Comparison of ENCODE assay signal across 8 mouse cellular contexts in the genomic region with DNA sequence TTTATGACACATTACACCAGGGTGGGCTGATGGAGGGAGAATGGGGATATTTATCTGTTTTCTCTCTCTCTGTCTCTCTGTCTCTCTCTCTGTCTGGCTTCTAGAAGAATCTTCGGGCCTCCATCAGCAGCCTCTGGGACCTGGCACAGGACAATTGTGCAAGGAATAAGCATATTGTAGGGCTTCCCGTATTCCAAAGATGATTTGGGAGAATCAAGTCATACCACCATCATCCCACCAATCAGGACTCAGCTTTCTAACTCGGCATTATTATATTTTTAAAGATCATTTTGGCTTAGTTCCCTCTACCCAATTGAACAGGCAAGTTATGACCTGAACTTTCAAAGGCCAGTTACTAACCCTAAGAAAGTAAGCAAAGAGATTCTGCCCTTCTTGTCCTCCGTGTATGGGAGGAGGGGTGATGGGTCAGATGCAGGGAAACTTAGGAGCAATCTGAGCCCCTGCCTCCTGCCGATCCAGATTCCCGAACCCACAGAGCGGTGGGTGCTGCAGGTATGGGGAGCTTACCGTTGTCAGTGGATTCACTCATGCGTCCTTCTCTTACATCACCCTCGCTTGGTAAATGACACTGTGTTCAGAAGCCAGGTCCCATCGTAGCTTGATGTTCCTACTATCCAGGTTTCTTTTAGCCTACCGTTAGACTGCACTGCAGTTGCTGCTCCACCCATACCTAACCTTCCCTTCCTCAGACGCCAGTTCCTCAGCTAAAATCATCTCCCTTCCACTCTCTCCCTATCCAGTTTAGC. TPM values are rescaled to one million over a fixed set of nuclear protein-coding genes. Genes with fewer than 3 reads are reported as not detected.
A peak's percentile ranks its signal among the peaks of the same experiment; 100 is the strongest.
DNase-seq lines count a peak whose midpoint lies in the region; ATAC-seq and TF ChIP-seq lines count a peak whose summit lies in the region.

No protein-coding gene starts in this region.

- WGBS in hindbrain, embryonic 16.5 days = 54% methylated on average over 13 of the region's 13 CpGs

- ATAC-seq in hindbrain, embryonic 16.5 days = peak; percentile 7; the same call in 1 of the 2 replicates

- H3ac ChIP-seq in myocyte (ENCODE audit: control insufficient read depth, insufficient read length) = no peak overlapping the region

- H3K4me1 ChIP-seq in hindbrain, embryonic 16.5 days (ENCODE audit: control insufficient read depth, insufficient read depth, low read depth, low read length) = peaks cover 36% of the 10 kb centered on the region

- peak; percentile 37 for DNase-seq in cerebellum, adult 11 months
- DNase-seq in cerebellum, postnatal 14 days = no peak
- peak; percentile 38 to 65 for DNase-seq in left cerebral cortex, postnatal 25 days (ENCODE audit: low spot score in 2 of 2)
- no peak for DNase-seq in left cerebral cortex, postnatal 4 days
- DNase-seq in spleen, postnatal 4 days (ENCODE audit: low spot score in 2 of 2) = no peak
- no peak for DNase-seq in lung, postnatal 14 days

- peak overlapping the region; percentile 99 for H3K9ac ChIP-seq in hindbrain, embryonic 16.5 days (ENCODE audit: low read depth, low read length)

- H3K27me3 ChIP-seq in hindbrain, embryonic 16.5 days (replicated peaks; ENCODE audit: control insufficient read depth, insufficient read depth, low read length) = 0 out of 2 replicates have a peak, but pooled peaks cover 2% of the 10 kb centered on the region
- no peaks in the 10 kb centered on the region for H3K27me3 ChIP-seq in myocyte (ENCODE audit: control insufficient read depth, insufficient read depth, insufficient read length)

- H3K79me2 ChIP-seq in myocyte (ENCODE audit: control insufficient read depth, insufficient read depth) = peaks cover 41% of the 10 kb centered on the region

- TF ChIP-seq POLR2A in myocyte (IDR thresholded peaks at IDR 0.05; ENCODE audit: insufficient read length, low read depth) = no peak

- peak overlapping the region; percentile 99 for H3K4me3 ChIP-seq in hindbrain, embryonic 16.5 days (ENCODE audit: low read length)
- H3K4me3 ChIP-seq in myocyte = peak overlapping the region; percentile 85

- H3K4me2 ChIP-seq in hindbrain, embryonic 16.5 days (ENCODE audit: low read length) = peak overlapping the region; percentile 72
- peak overlapping the region; percentile 94 for H3K4me2 ChIP-seq in myocyte (ENCODE audit: low read depth)

- no peak overlapping the region for H3K27ac ChIP-seq in hindbrain, embryonic 16.5 days (ENCODE audit: low read depth, low read length)

- no peaks in the 10 kb centered on the region for H3K36me3 ChIP-seq in hindbrain, embryonic 16.5 days (ENCODE audit: control insufficient read depth, insufficient read depth, low read length)
- H3K36me3 ChIP-seq in myocyte (ENCODE audit: control insufficient read depth, insufficient read depth) = no peaks in the 10 kb centered on the region

- no peaks in the 10 kb centered on the region for H3K9me3 ChIP-seq in hindbrain, embryonic 16.5 days (ENCODE audit: control insufficient read depth, low read length)

- intact Hi-C loops in left cerebral cortex, postnatal 25 days (cut with DNase I) = loop anchor here (2.0 kb wide), 1 partner anchor 154 kb away; a partner anchor contains a TSS
- intact Hi-C loops in left cerebral cortex, postnatal 4 days (cut with DNase I) = no loop called here

TF ChIP-seq in myocyte, 11 proteins besides CTCF, POLR2A, EP300 and RAD21:
- TF ChIP-seq MYOD1 (IDR thresholded peaks at IDR 0.05; ENCODE audit: control insufficient read depth in 1 of 3, insufficient read length in 2 of 3, low read depth in 2 of 3) = no peak
- no peak for TF ChIP-seq MYOG (IDR thresholded peaks at IDR 0.05; ENCODE audit: control insufficient read depth in 1 of 3, insufficient read depth in 1 of 3, insufficient read length in 2 of 3, low read depth in 2 of 3)
- TF ChIP-seq POLR2AphosphoS2 (IDR thresholded peaks at IDR 0.05; ENCODE audit: insufficient read length, low read depth) = no peak
- TF ChIP-seq TCF12 (IDR thresholded peaks at IDR 0.05; ENCODE audit: insufficient read depth, poor library complexity, severe bottlenecking) = no peak
- no peak for TF ChIP-seq MAX (IDR thresholded peaks at IDR 0.05; ENCODE audit: low read depth)
- TF ChIP-seq SRF (IDR thresholded peaks at IDR 0.05; ENCODE audit: control insufficient read depth, insufficient read length, low read depth) = no peak
- no peak for TF ChIP-seq CEBPB (IDR thresholded peaks at IDR 0.05; ENCODE audit: insufficient read depth, poor library complexity, severe bottlenecking)
- no peak for TF ChIP-seq USF1 (IDR thresholded peaks at IDR 0.05; ENCODE audit: low read depth)
- TF ChIP-seq E2F4 (IDR thresholded peaks at IDR 0.05; ENCODE audit: insufficient read depth) = no peak
- TF ChIP-seq REST (IDR thresholded peaks at IDR 0.05; ENCODE audit: insufficient read depth, insufficient read length) = no peak
- no peak for TF ChIP-seq TCF3 (IDR thresholded peaks at IDR 0.05; ENCODE audit: insufficient read length, low read depth)

RNA-seq across cellular contexts. Expression of a gene that starts 0.8 kb away (rescaled TPM):
- total RNA-seq in left cerebral cortex, postnatal 25 days (2021) = 100 to 1,000 TPM; 308 to 319 TPM
- total RNA-seq in left cerebral cortex, postnatal 4 days (2021) = 100 to 1,000 TPM; 351 to 363 TPM
- polyA plus RNA-seq in hindbrain, embryonic 16.5 days (2015; fragmentation: Nextera tagmentation; extraction: Ambion mirVana) = 85.8 and 91.5 TPM in 2 replicates
- polyA plus RNA-seq in myocyte (2012; fragmentation: generic; extraction: Trizol) = 128 TPM

Comparison
In these comparisons a context has a peak if more than half of its experiments do, and no peak if none do; other contexts are left out.
1. DNase-seq: peak in cerebellum, adult 11 months (single experiment) and left cerebral cortex, postnatal 25 days (2 of 2); none in cerebellum, postnatal 14 days (0 of 2), left cerebral cortex, postnatal 4 days (single experiment), spleen, postnatal 4 days (0 of 2) and lung, postnatal 14 days (single experiment).